27 mouse cellular contexts compared by ENCODE assay signal in the genomic region with DNA sequence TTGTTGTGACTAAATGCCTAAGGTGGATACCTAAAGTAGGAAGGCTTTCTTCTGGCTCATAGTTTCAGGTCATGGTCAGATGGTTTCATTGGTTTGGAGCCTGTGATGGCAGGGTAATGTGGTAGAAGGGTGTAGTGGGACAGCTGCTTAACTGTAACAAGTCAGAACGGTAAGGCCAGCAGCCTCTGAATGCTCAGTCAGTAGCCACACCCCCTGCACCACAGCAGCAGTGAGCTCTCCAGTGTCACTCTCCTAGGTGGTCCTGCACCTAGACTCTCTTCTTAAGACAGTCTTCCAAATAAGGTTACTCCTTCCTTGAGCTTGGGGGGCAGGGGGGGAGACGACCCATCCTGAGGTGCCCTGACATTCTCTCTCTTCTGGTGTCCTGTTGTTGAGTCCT. TPM values are rescaled to one million over a fixed set of nuclear protein-coding genes. Genes with fewer than 3 reads are reported as not detected.
DNase-seq lines count a peak whose midpoint lies in the region; ATAC-seq and TF ChIP-seq lines count a peak whose summit lies in the region.
"Had no signal": no experiment of that assay in that cellular context is flagged by ENCODE, and none has a peak within 500 bp of the region (broad histone marks: within the 10 kb centered on the region; RNA-seq: fewer than 3 reads in every experiment).

No protein-coding gene starts in this region.

- peak overlapping the region; percentile 21; the same call in 1 of the 2 replicates for H3K27ac ChIP-seq in heart, embryonic 13.5 days (replicated peaks)
- H3K27ac ChIP-seq in liver, postnatal 0 days (ENCODE audit: low read depth): peak overlapping the region; percentile 22; the same call in 1 of the 2 replicates
- H3K27ac ChIP-seq in liver, embryonic 11.5 days (ENCODE audit: low read depth, low read length): no peak overlapping the region
- H3K27ac ChIP-seq: forebrain, embryonic 13.5 days; hindbrain, embryonic 13.5 days; hindbrain, postnatal 0 days had no signal

- H3K9me3 ChIP-seq in heart, embryonic 13.5 days: no peaks in the 10 kb centered on the region
- no peaks in the 10 kb centered on the region for H3K9me3 ChIP-seq in liver, postnatal 0 days (ENCODE audit: low read length)
- no peaks in the 10 kb centered on the region for H3K9me3 ChIP-seq in liver, embryonic 11.5 days (ENCODE audit: control insufficient read depth, low read length)
- H3K9me3 ChIP-seq: forebrain, embryonic 13.5 days; heart, embryonic 12.5 days; hindbrain, embryonic 13.5 days had no signal

- no peak for ATAC-seq in heart, embryonic 13.5 days (ENCODE audit: extremely low read depth, insufficient number of reproducible peaks, low FRiP score, low TSS enrichment)
- ATAC-seq in liver, postnatal 0 days: no peak
- ATAC-seq in liver, embryonic 11.5 days (replicated peaks; ENCODE audit: low FRiP score): no peak
- 0 out of 2 replicates have a peak, but pooled peaks have one; percentile 55 for ATAC-seq in megakaryocyte-erythroid progenitor cell, adult 5-6 weeks (replicated peaks; ENCODE audit: low FRiP score, low TSS enrichment, poor library complexity, severe bottlenecking)
- ATAC-seq: forebrain, embryonic 13.5 days; forebrain, postnatal 0 days; hindbrain, postnatal 0 days had no signal

- peaks cover 22% of the 10 kb centered on the region for H3K36me3 ChIP-seq in heart, embryonic 13.5 days
- H3K36me3 ChIP-seq in liver, postnatal 0 days (replicated peaks; ENCODE audit: insufficient read depth, low read length): peaks cover 3% of the 10 kb centered on the region; the same call in 1 of the 2 replicates
- H3K36me3 ChIP-seq in liver, embryonic 11.5 days (ENCODE audit: control insufficient read depth, insufficient read depth, low read length): peaks cover 3% of the 10 kb centered on the region; the same call in 1 of the 2 replicates

- H3K9ac ChIP-seq in heart, embryonic 13.5 days: no peak overlapping the region
- no peak overlapping the region for H3K9ac ChIP-seq in liver, postnatal 0 days (replicated peaks)
- H3K9ac ChIP-seq in liver, embryonic 11.5 days (ENCODE audit: low read depth, low read length): no peak overlapping the region
- H3K9ac ChIP-seq: forebrain, embryonic 13.5 days; forebrain, postnatal 0 days; heart, embryonic 12.5 days; hindbrain, embryonic 13.5 days had no signal

- TF ChIP-seq CTCF in liver, postnatal 0 days (IDR thresholded peaks at IDR 0.05; ENCODE audit: low read depth): no peak

- no peak overlapping the region for H3K4me3 ChIP-seq in heart, embryonic 13.5 days
- H3K4me3 ChIP-seq in liver, postnatal 0 days (ENCODE audit: low read depth, low read length): no peak overlapping the region
- H3K4me3 ChIP-seq in liver, embryonic 11.5 days (ENCODE audit: low read depth, low read length): no peak overlapping the region
- H3K4me3 ChIP-seq: forebrain, embryonic 13.5 days; heart, embryonic 12.5 days; hindbrain, embryonic 13.5 days had no signal

- TF ChIP-seq EP300 in liver, postnatal 0 days (IDR thresholded peaks at IDR 0.05; ENCODE audit: low read depth): no peak

- 33% methylated on average over 2 of the region's 2 CpGs for WGBS in heart, embryonic 13.5 days
- WGBS in liver, postnatal 0 days (ENCODE audit: insufficient replicate concordance): 65% methylated on average over 2 of the region's 2 CpGs
- WGBS in liver, embryonic 11.5 days: 45% methylated on average over 2 of the region's 2 CpGs

- DNase-seq in embryo, embryonic 10 days (ENCODE audit: low spot score): peak; percentile 20
- DNase-seq in embryo, embryonic 9.5 days (ENCODE audit: extremely low spot score): no peak
- DNase-seq in heart, adult 8-10 months (ENCODE audit: low spot score): no peak
- no peak for DNase-seq in liver, postnatal 0 days
- DNase-seq in liver, embryonic 11.5 days (ENCODE audit: low spot score): no peak
- DNase-seq in adrenal gland, adult 8-10 months: no peak
- DNase-seq: adrenal gland, adult 2 months; adrenal gland, postnatal 36 days; cerebellum, adult 11-12 months; cerebellum, adult 9-10 months; cerebellum, postnatal 25 days; forebrain, postnatal 0 days; gastrocnemius, postnatal 14 days; heart, postnatal 10 days; kidney, adult 8-10 months had no signal

- no peaks in the 10 kb centered on the region for H3K27me3 ChIP-seq in heart, embryonic 13.5 days (replicated peaks)
- H3K27me3 ChIP-seq in liver, postnatal 0 days (ENCODE audit: insufficient read depth, low read length): no peaks in the 10 kb centered on the region
- H3K27me3 ChIP-seq in liver, embryonic 11.5 days (replicated peaks; ENCODE audit: control insufficient read depth, insufficient read depth, low read length): no peaks in the 10 kb centered on the region
- H3K27me3 ChIP-seq: CH12.LX; forebrain, embryonic 13.5 days; heart, embryonic 12.5 days; hindbrain, embryonic 13.5 days; Patski had no signal

- H3K4me1 ChIP-seq in heart, embryonic 13.5 days: peaks cover 35% of the 10 kb centered on the region
- peaks cover 5% of the 10 kb centered on the region; the same call in 1 of the 2 replicates for H3K4me1 ChIP-seq in liver, postnatal 0 days (ENCODE audit: insufficient read depth)
- H3K4me1 ChIP-seq in liver, embryonic 11.5 days (replicated peaks; ENCODE audit: control insufficient read depth, insufficient read depth, low read length): 0 out of 2 replicates have a peak, but pooled peaks cover 3% of the 10 kb centered on the region

- no peak overlapping the region for H3K4me2 ChIP-seq in heart, embryonic 13.5 days
- no peak overlapping the region for H3K4me2 ChIP-seq in liver, postnatal 0 days (ENCODE audit: low read depth, low read length)
- H3K4me2 ChIP-seq in liver, embryonic 11.5 days: no peak overlapping the region
- H3K4me2 ChIP-seq: forebrain, embryonic 13.5 days; heart, embryonic 12.5 days; hindbrain, embryonic 13.5 days had no signal

RNA-seq across cellular contexts. Expression of a gene that starts 39.1 kb away (rescaled TPM):
- 224 and 267 TPM in 2 replicates for polyA plus RNA-seq in heart, embryonic 13.5 days (2015; fragmentation: Nextera tagmentation; extraction: Ambion mirVana)
- total RNA-seq in heart, adult 8-10 months (2022): 100 to 1,000 TPM; 105 to 118 (median 113) TPM
- polyA plus RNA-seq in liver, postnatal 0 days (2015; fragmentation: Nextera tagmentation; extraction: Ambion mirVana): 150 and 152 TPM in 2 replicates
- polyA plus RNA-seq in liver, embryonic 11.5 days (2014; fragmentation: Nextera tagmentation; extraction: Ambion mirVana): 183 and 200 TPM in 2 replicates
- total RNA-seq in megakaryocyte-erythroid progenitor cell, adult 5-6 weeks (2014; fragmentation: Nextera tagmentation): 145 and 230 TPM in 2 replicates
- 158 and 298 TPM in 2 replicates for total RNA-seq in megakaryocyte-erythroid progenitor cell, adult 5-6 weeks (2017)
- total RNA-seq in adrenal gland, adult 8-10 months (2022): 100 to 1,000 TPM; 179 to 222 (median 189) TPM

RNA-seq across cellular contexts. Expression of a gene that starts 47.6 kb away (rescaled TPM):
- polyA plus RNA-seq in heart, embryonic 13.5 days (2015; fragmentation: Nextera tagmentation; extraction: Ambion mirVana): 0.06 TPM in 1 of 2 replicates, not detected in the other
- total RNA-seq in heart, adult 8-10 months (2022): not detected
- polyA plus RNA-seq in liver, postnatal 0 days (2015; fragmentation: Nextera tagmentation; extraction: Ambion mirVana): not detected in 2 replicates
- not detected in 2 replicates for polyA plus RNA-seq in liver, embryonic 11.5 days (2014; fragmentation: Nextera tagmentation; extraction: Ambion mirVana)
- total RNA-seq in megakaryocyte-erythroid progenitor cell, adult 5-6 weeks (2014; fragmentation: Nextera tagmentation): not detected in 2 replicates
- not detected in 2 replicates for total RNA-seq in megakaryocyte-erythroid progenitor cell, adult 5-6 weeks (2017)
- not detected for total RNA-seq in adrenal gland, adult 8-10 months (2022)
- total RNA-seq: adrenal gland, adult 2 months; adrenal gland, postnatal 36 days; CH12.LX; gastrocnemius, adult 18-20 months; gastrocnemius, postnatal 14 days; heart, postnatal 10 days; hematopoietic stem cell, adult 5-6 weeks had no signal
- polyA plus RNA-seq: adrenal gland, adult 2 months; gonadal fat pad, adult 2 months; heart, embryonic 12.5 days; intestine, embryonic 14.5 days; Patski had no signal
